Mouse (Mus musculus) spleen, postnatal 4 days (tissue): ENCODE data around the gene Inca1.

Source experiments
- DNase-seq, 2 experiments: peaks; one replicate each; pipeline ENCODE4 v3.0.0; 2022; ENCODE audit warnings: low spot score in 2 of 2

Inca1 gene

GRCm38 (mm10) chr11:70669582-70670345, 30.2 kb downstream of the Inca1 start:
- DNase-seq, result peak; percentile 81 to 90

GRCm38 (mm10) chr11:70668771-70669505, 31.0 kb downstream of the Inca1 start, which contains the start of gene Spag7:
Spag7 (minus strand) TSS chr11:70669416.
- DNase-seq, result peak; percentile 92

GRCm38 (mm10) chr11:70668335-70668770, 31.6 kb downstream of the Inca1 start:
- peak in 1 of 2 experiments; percentile 81 for DNase-seq

GRCm38 (mm10) chr11:70667271-70668150, 32.4 kb downstream of the Inca1 start:
- DNase-seq, result no peak

GRCm38 (mm10) chr11:70666687-70667086, 33.3 kb downstream of the Inca1 start:
- no peak for DNase-seq

GRCm38 (mm10) chr11:70664741-70665140, 35.2 kb downstream of the Inca1 start:
- DNase-seq, result no peak

- DNase-seq, result no peak
These were observed 36.0 kb downstream of the Inca1 start for GRCm38 (mm10) chr11:70663957-70664356.

GRCm38 (mm10) chr11:70663101-70663500, 36.9 kb downstream of the Inca1 start:
- DNase-seq, result no peak

GRCm38 (mm10) chr11:70660571-70660970, 39.4 kb downstream of the Inca1 start:
- DNase-seq, result no peak

GRCm38 (mm10) chr11:70658942-70659341, 41.0 kb downstream of the Inca1 start:
- no peak for DNase-seq

- DNase-seq, result no peak
These were observed 41.4 kb downstream of the Inca1 start for GRCm38 (mm10) chr11:70658521-70658920.

- DNase-seq, result no peak
These were observed 42.0 kb downstream of the Inca1 start for GRCm38 (mm10) chr11:70657991-70658390.

- DNase-seq, result no peak
These were observed 42.4 kb downstream of the Inca1 start for GRCm38 (mm10) chr11:70657573-70657972.

- peak in 1 of 2 experiments; percentile 66 for DNase-seq
These were observed 43.0 kb downstream of the Inca1 start, which contains the start of gene Eno3 for GRCm38 (mm10) chr11:70656964-70657363. Eno3 (plus strand) TSS chr11:70657202.

- DNase-seq, result peak in 1 of 2 experiments; percentile 68
These were observed 43.5 kb downstream of the Inca1 start for GRCm38 (mm10) chr11:70656456-70656927.

- DNase-seq, result peak; percentile 51 to 78
These were observed 44.1 kb downstream of the Inca1 start for GRCm38 (mm10) chr11:70655571-70656455.

GRCm38 (mm10) chr11:70654923-70655570, 44.9 kb downstream of the Inca1 start:
- peak; percentile 77 to 89 for DNase-seq

GRCm38 (mm10) chr11:70654198-70654922, 45.6 kb downstream of the Inca1 start, which contains the start of gene Pfn1:
Pfn1 (minus strand) TSS chr11:70654644.
- DNase-seq, result peak; percentile 78 to 90
